Mouse (Mus musculus) midbrain, embryonic 16.5 days (tissue): ENCODE measurements around the gene Mesp2. TPM values are rescaled to one million over a fixed set of nuclear protein-coding genes. Genes with fewer than 3 reads are reported as not detected.
A peak's percentile ranks its signal among the peaks of the same experiment; 100 is the strongest.

Source experiments
- ATAC-seq: fragments of 200-750 bp; cut with Nextera tagmentation; 2 replicates; pipeline ENCODE4 v1.8.0; 2017; ENCODE audit warnings: moderate TSS enrichment
- H3K27ac ChIP-seq: fragments of 300-500 bp; sonication (generic); 2 replicates; pipeline ENCODE4 v1.5.1; 2014; ENCODE audit warnings: mild to moderate bottlenecking, low read length, mixed read lengths
- H3K27me3 ChIP-seq: fragments of 300-500 bp; sonication (generic); 2 replicates; pipeline ENCODE4 v1.6.1; 2014; ENCODE audit warnings: low read depth, low read length, mixed read lengths; ENCODE audit not compliant: control insufficient read depth, insufficient read depth
- H3K36me3 ChIP-seq: fragments of 300-500 bp; sonication (generic); 2 replicates; pipeline ENCODE4 v1.6.1; 2014; ENCODE audit warnings: mild to moderate bottlenecking, low read length, moderate library complexity, mixed read lengths; ENCODE audit not compliant: control insufficient read depth, insufficient read depth
- H3K4me1 ChIP-seq: fragments of 300-500 bp; sonication (generic); 2 replicates; pipeline ENCODE4 v1.6.1; 2014; ENCODE audit warnings: mild to moderate bottlenecking, low read length, mixed read lengths; ENCODE audit not compliant: control insufficient read depth, insufficient read depth
- H3K4me2 ChIP-seq: fragments of 300-500 bp; sonication (generic); 2 replicates; pipeline ENCODE4 v1.6.1; 2014; ENCODE audit warnings: mild to moderate bottlenecking, low read length, mixed read lengths
- H3K4me3 ChIP-seq: fragments of 300-500 bp; sonication (generic); 2 replicates; pipeline ENCODE4 v1.5.1; 2014; ENCODE audit warnings: low read depth, mild to moderate bottlenecking, low read length, moderate library complexity, mixed read lengths
- H3K9ac ChIP-seq: fragments of 300-500 bp; sonication (generic); 2 replicates; pipeline ENCODE4 v1.6.1; 2014; ENCODE audit warnings: low read depth, low read length, mixed read lengths
- H3K9me3 ChIP-seq: fragments of 300-500 bp; sonication (generic); replicated peaks from 2 replicates; pipeline ENCODE4 v1.6.1; 2014; ENCODE audit warnings: mild to moderate bottlenecking, low read length, mixed read lengths; ENCODE audit not compliant: control insufficient read depth, poor library complexity, severe bottlenecking
- WGBS: fragments of 180-500 bp; shearing (Covaris S2); extraction: QIAGEN DNeasy Blood & Tissue Kit; methylation state at CpG from one replicate; pipeline ENCODE4 v1.1.7; 2014; 5-methylcytosine and 5-hydroxymethylcytosine counted together
- polyA plus RNA-seq: library from polyadenylated mRNA; unstranded; fragments of >200 nt; fragmentation: Nextera tagmentation; extraction: Ambion mirVana; gene quantifications from 2 replicates; pipeline ENCODE4 v1.2.1, GENCODE M21; 2015

The Mesp2 gene
- polyA plus RNA-seq, 1 experiment from 2014 or later, result 1.4 TPM

DNA sequence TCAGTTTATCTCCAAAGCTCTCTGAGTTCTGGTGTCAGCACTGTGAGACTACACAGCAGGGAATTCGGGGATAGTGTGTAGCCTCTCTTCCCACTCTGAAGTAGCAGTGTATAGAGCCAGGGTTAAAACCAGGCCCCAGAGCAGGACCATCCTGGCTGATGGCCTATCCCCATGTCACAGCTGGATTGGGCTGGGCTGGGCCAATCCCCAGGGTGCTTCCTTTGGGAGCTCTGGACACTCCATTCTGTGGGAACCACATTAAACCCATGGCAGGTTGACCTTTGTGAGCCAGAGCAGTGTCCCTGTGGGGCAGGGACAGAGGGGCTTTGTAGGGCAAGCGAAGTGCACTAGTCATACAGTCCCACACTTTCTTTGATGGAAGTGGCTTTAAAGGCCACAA is 35.8 kb downstream of the Mesp2 start:
- Histone ChIP-seq H3K27ac (no peak overlapping the region), H3K4me2 (no peak overlapping the region), H3K9me3 (no peaks in the 10 kb centered on the region), H3K36me3 (no peaks in the 10 kb centered on the region), H3K27me3 (peaks cover 7% of the 10 kb centered on the region; the same call in 1 of the 2 replicates), H3K4me3 (no peak overlapping the region), H3K4me1 (no peaks in the 10 kb centered on the region), H3K9ac (no peak overlapping the region)
- ATAC-seq, result no peak
- 77% methylated on average over 2 of the region's 2 CpGs for WGBS

DNA sequence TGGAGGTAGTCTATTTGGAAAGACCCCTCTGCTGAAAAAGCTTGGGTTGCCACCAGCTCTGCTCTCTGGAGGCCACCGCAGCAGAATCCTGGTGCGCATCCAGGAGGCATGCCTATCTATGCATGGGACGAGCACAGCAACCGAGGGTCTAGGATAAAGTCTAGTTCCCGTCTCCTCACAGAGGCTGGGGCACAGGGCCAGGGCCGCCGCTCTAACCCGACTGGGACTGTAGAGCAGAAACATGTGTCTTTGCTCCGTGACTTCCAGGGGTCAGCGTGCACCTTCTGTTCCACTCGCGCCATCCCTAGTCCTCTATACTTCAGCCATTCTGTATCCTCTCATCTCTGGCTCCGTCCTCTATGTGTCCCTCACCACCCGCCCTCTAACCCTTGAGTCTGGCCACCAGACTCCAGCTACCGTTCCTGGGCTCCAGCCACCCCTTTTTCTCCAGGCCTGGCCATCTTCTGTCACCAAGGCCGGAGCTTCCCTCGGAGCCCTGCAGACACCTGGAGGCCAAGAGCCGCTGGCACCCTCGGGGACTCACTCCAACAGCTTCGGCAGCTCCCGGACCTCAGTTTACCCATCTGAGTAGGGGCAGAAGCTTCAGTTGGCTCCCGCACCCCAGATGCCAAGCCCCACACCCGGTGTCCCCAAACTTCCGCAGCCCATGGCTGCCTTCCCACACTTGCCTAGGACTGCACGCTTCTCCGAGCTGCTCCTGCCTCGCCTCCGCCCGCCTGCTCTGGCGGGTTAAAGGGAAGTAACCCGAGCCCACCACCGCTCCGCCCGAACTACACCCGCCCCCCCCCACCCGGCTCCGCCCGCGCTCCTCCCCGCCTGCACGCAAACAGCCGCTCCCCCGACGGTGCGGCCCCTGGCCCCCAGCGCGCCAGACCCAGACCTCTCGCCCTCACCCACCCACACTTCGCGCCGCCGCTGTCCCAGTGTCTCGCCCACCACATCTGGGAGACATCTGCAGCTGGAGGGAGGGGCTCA is 37.2 kb downstream of the Mesp2 start:
- peak overlapping the region; percentile 45 for H3K4me2 ChIP-seq
- WGBS, result 10% methylated on average over 51 of the region's 53 CpGs
- no peak overlapping the region for H3K9ac ChIP-seq
- peak overlapping the region; percentile 26 for H3K4me3 ChIP-seq
- ATAC-seq, result no peak
- H3K27ac ChIP-seq, result no peak overlapping the region
- no peaks in the 10 kb centered on the region for H3K9me3 ChIP-seq
- H3K4me1 ChIP-seq, result no peaks in the 10 kb centered on the region
- H3K36me3 ChIP-seq, result no peaks in the 10 kb centered on the region
- peaks cover 7% of the 10 kb centered on the region; the same call in 1 of the 2 replicates for H3K27me3 ChIP-seq

DNA sequence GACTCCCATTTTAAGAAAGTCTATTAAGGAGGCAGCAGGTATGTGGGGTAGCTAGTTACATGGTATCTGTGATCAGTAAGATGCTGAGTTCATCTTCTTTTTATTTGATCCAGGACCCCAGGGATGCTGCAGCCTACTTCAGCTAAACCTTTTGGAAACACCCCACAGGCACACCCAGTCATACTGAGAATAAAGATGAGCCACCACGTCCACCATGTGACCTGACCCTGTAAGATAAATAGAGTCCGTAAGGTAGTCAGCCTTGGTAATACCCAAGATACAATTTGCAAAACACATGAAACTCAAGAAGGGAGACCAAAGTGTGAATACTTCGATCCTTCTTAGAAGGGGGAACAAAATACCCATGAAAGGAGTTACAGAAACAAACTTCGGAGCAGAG is 45.8 kb downstream of the Mesp2 start:
- no peaks in the 10 kb centered on the region for H3K27me3 ChIP-seq
- no peaks in the 10 kb centered on the region for H3K4me1 ChIP-seq
- no peaks in the 10 kb centered on the region for H3K9me3 ChIP-seq
- WGBS, result 85% methylated on average over 4 of the region's 4 CpGs
- H3K4me2 ChIP-seq, result no peak overlapping the region
- no peak for ATAC-seq
- H3K27ac ChIP-seq, result no peak overlapping the region
- no peak overlapping the region for H3K4me3 ChIP-seq
- no peaks in the 10 kb centered on the region for H3K36me3 ChIP-seq
- H3K9ac ChIP-seq, result no peak overlapping the region

DNA sequence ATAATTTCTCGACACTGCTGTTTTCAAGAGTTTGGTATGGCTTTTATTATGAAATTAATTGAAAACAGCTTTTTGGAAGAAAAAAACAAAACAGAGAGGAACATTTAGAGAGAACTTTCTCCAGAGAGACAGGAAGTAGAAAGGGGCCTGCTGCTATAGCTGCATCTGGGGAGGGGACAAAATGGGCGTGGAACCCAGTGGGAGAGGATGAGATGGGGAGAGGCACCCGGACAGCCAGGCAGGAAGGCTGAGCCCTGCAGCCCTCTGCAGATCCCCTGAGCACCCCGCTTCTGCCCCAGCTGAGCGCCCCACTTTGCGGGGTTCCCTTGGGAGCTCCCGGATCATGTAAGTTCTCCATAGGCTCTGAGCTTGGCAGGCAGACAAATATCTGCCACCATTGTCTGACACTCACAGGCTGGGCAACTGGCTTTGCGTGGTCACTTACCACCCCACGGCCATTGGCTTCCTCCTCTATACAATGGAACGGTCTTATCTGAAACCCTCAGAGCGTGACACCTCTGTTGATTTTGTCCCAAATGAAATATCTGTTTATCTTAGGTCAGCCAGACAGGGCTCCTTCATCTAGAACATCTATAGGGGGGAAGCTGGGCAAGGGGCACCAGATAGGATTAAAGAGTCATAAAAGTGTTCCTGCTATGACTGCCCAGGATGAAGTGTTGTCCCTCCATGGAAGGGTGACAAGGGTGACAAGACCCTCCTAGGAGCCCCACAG is 47.8 kb downstream of the Mesp2 start:
- Histone ChIP-seq H3K27ac (no peak overlapping the region), H3K36me3 (no peaks in the 10 kb centered on the region), H3K4me2 (no peak overlapping the region), H3K4me3 (no peak overlapping the region), H3K9me3 (no peaks in the 10 kb centered on the region), H3K4me1 (no peaks in the 10 kb centered on the region), H3K9ac (no peak overlapping the region), H3K27me3 (no peaks in the 10 kb centered on the region)
- ATAC-seq, result no peak
- 69% methylated on average over 11 of the region's 11 CpGs for WGBS

DNA sequence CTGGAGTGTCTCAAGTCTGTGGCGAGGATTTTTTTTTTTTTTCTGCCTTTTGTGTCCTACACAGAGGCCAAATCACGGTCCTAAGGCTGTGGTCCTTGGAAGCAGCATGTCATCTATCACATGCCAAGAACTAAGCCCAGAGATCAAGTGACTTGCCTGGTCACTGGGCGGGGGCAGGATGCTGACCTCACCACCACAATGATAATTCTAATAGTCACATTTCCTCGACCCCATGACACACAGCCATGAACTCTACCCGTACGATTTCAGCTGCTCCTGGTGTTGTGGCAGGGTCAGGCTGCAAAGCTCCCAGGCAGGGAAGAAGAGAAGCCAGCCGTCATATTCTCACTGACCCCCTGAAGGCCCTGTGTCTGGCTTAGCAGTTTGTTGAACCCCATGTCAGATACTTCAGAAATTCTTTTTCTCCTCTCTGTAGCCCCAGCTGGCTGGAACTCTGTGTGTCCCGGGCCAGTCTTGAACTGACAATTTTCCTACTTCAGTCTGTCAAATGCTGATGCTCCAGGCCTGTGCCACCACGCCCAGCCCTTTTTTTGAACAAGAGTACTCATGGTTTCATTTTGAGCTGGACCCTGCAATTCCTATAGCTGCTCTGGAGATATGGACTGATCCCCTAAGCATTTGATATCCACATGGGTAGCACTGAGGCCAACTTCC is 48.6 kb downstream of the Mesp2 start:
- H3K4me3 ChIP-seq, result no peak overlapping the region
- no peaks in the 10 kb centered on the region for H3K9me3 ChIP-seq
- no peak for ATAC-seq
- H3K4me1 ChIP-seq, result no peaks in the 10 kb centered on the region
- WGBS, result 72% methylated on average over 9 of the region's 9 CpGs
- H3K36me3 ChIP-seq, result no peaks in the 10 kb centered on the region
- no peaks in the 10 kb centered on the region for H3K27me3 ChIP-seq
- no peak overlapping the region for H3K4me2 ChIP-seq
- H3K9ac ChIP-seq, result no peak overlapping the region
- no peak overlapping the region for H3K27ac ChIP-seq

DNA sequence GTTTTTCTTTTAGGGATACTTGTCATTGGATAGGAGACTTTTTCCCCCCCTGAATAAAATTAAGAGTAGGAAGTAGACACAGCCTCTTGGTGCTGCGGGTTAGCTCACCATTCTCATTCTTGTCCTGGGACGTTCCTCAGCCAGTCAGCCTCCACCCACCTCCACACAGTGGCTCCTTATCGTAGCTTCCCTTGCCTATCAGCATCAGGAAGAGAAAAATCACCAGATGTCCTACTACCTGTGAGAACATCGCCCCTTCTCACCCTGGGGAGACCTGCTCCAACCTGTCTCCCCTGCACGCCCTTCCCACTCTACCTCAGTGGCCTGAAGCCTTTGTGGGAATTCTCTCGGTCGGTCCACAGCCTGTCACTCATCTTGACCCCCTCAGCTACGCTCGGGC is 50.3 kb downstream of the Mesp2 start, which contains the start of gene Anpep:
Gene Anpep (minus strand): TSS at position 249 of the 400 bp plus-strand sequence.
- no peaks in the 10 kb centered on the region for H3K36me3 ChIP-seq
- no peak within 1 kb of the TSS for H3K27ac ChIP-seq
- no peak within 1 kb of the TSS for H3K9ac ChIP-seq
- no peaks in the 10 kb centered on the region for H3K4me1 ChIP-seq
- no peaks in the 10 kb centered on the region for H3K9me3 ChIP-seq
- no peak for ATAC-seq
- H3K27me3 ChIP-seq, result no peaks in the 10 kb centered on the region
- WGBS, result 84% methylated on average over 9 of the region's 9 CpGs
- no peak within 1 kb of the TSS for H3K4me3 ChIP-seq
- H3K4me2 ChIP-seq, result no peak within 1 kb of the TSS

DNA sequence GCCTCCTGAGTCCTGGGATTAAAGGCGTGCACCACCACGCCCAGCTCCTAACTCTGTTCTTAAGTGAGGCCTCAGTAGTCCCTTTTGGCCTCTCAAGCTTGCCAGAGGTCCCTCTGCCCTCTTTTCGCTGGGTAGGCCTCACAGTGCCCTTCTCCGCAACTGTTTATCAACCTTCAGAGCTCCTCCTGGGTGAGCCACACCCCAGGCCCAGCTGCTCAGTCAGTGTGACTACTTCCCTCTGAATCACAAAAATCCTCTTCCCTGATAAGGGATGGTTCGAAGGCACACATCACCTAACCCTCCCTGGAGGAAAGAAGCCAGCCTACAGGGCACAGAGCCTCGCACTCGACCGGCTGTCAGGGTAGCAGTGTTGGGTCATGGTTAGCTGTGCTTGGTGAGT is 51.3 kb downstream of the Mesp2 start:
- no peak overlapping the region for H3K9ac ChIP-seq
- no peaks in the 10 kb centered on the region for H3K4me1 ChIP-seq
- no peaks in the 10 kb centered on the region for H3K9me3 ChIP-seq
- 88% methylated on average over 8 of the region's 8 CpGs for WGBS
- no peaks in the 10 kb centered on the region for H3K27me3 ChIP-seq
- no peak for ATAC-seq
- no peaks in the 10 kb centered on the region for H3K36me3 ChIP-seq
- no peak overlapping the region for H3K4me3 ChIP-seq
- no peak overlapping the region for H3K27ac ChIP-seq
- no peak overlapping the region for H3K4me2 ChIP-seq
